Mouse (Mus musculus): ENCODE data around the gene Gpr161. TPM values are rescaled to one million over a fixed set of nuclear protein-coding genes. Genes with fewer than 3 reads are reported as not detected.

Gpr161 gene
- total and polyA plus RNA-seq, 2 experiments from 2014 or later, result 0.31 to 2.5 TPM

GRCm38 (mm10) chr1:165252027-165252671, 43.4 kb upstream of the Gpr161 start:
- Histone ChIP-seq H3K27me3 (ENCODE audit: control insufficient read depth, insufficient read depth, low read length) (no peaks in the 10 kb centered on the region), H3K4me3 (ENCODE audit: low read depth, low read length) (peak overlapping the region; percentile 21), H3K9me3 (replicated peaks; ENCODE audit: control insufficient read depth, low read length) (no peaks in the 10 kb centered on the region), H3K36me3 (replicated peaks; ENCODE audit: control insufficient read depth, insufficient read depth, low read length) (no peaks in the 10 kb centered on the region), H3K4me1 (ENCODE audit: control insufficient read depth, insufficient read depth) (no peaks in the 10 kb centered on the region), H3K9ac (replicated peaks; ENCODE audit: low read depth, low read length) (no peak overlapping the region; the same call in 1 of the 2 replicates), H3K4me2 (ENCODE audit: low read depth, low read length) (peak overlapping the region; percentile 50), H3K27ac (ENCODE audit: low read depth) (no peak overlapping the region)
- DNase-seq (ENCODE audit: low spot score) (no peak), ATAC-seq (ENCODE audit: insufficient read depth, low read depth) (no peak)
- 21% methylated on average over 11 of the region's 11 CpGs for WGBS
- TF ChIP-seq EP300 (IDR thresholded peaks at IDR 0.05; ENCODE audit: low read depth), result no peak
- peak; percentile 87 for TF ChIP-seq CTCF (IDR thresholded peaks at IDR 0.05; ENCODE audit: low read depth)

- H3K4me1 ChIP-seq (ENCODE audit: control insufficient read depth, insufficient read depth), result no peaks in the 10 kb centered on the region
- no peak overlapping the region for H3K4me3 ChIP-seq (ENCODE audit: low read depth, low read length)
- H3K36me3 ChIP-seq (replicated peaks; ENCODE audit: control insufficient read depth, insufficient read depth, low read length), result no peaks in the 10 kb centered on the region
- H3K9me3 ChIP-seq (replicated peaks; ENCODE audit: control insufficient read depth, low read length), result no peaks in the 10 kb centered on the region
- DNase-seq (ENCODE audit: low spot score) (no peak), ATAC-seq (ENCODE audit: insufficient read depth, low read depth) (no peak)
- H3K27me3 ChIP-seq (ENCODE audit: control insufficient read depth, insufficient read depth, low read length), result no peaks in the 10 kb centered on the region
- TF ChIP-seq EP300 (IDR thresholded peaks at IDR 0.05; ENCODE audit: low read depth) (no peak), CTCF (IDR thresholded peaks at IDR 0.05; ENCODE audit: low read depth) (no peak)
- no peak overlapping the region for H3K4me2 ChIP-seq (ENCODE audit: low read depth, low read length)
- 79% methylated on average over 6 of the region's 6 CpGs for WGBS
- H3K9ac ChIP-seq (replicated peaks; ENCODE audit: low read depth, low read length), result no peak overlapping the region
- no peak overlapping the region for H3K27ac ChIP-seq (ENCODE audit: low read depth)
Observed at GRCm38 (mm10) chr1:165274946-165275345, 20.6 kb upstream of the Gpr161 start.

GRCm38 (mm10) chr1:165280741-165281140, 14.8 kb upstream of the Gpr161 start:
- DNase-seq (ENCODE audit: low spot score) (no peak), ATAC-seq (ENCODE audit: insufficient read depth, low read depth) (no peak)
- Histone ChIP-seq H3K27me3 (ENCODE audit: control insufficient read depth, insufficient read depth, low read length) (no peaks in the 10 kb centered on the region), H3K4me3 (ENCODE audit: low read depth, low read length) (no peak overlapping the region), H3K4me2 (ENCODE audit: low read depth, low read length) (peak overlapping the region; percentile 100), H3K36me3 (replicated peaks; ENCODE audit: control insufficient read depth, insufficient read depth, low read length) (no peaks in the 10 kb centered on the region), H3K9me3 (replicated peaks; ENCODE audit: control insufficient read depth, low read length) (no peaks in the 10 kb centered on the region), H3K27ac (ENCODE audit: low read depth) (no peak overlapping the region), H3K9ac (replicated peaks; ENCODE audit: low read depth, low read length) (no peak overlapping the region), H3K4me1 (ENCODE audit: control insufficient read depth, insufficient read depth) (peaks cover 6% of the 10 kb centered on the region)
- TF ChIP-seq CTCF (IDR thresholded peaks at IDR 0.05; ENCODE audit: low read depth), result no peak
- TF ChIP-seq EP300 (IDR thresholded peaks at IDR 0.05; ENCODE audit: low read depth), result no peak
- 83% methylated on average over 10 of the region's 10 CpGs for WGBS

GRCm38 (mm10) chr1:165281351-165282221, 14.0 kb upstream of the Gpr161 start:
- peak overlapping the region; percentile 79 for H3K4me3 ChIP-seq (ENCODE audit: low read depth, low read length)
- no peaks in the 10 kb centered on the region for H3K27me3 ChIP-seq (ENCODE audit: control insufficient read depth, insufficient read depth, low read length)
- no peaks in the 10 kb centered on the region for H3K36me3 ChIP-seq (replicated peaks; ENCODE audit: control insufficient read depth, insufficient read depth, low read length)
- no peaks in the 10 kb centered on the region for H3K9me3 ChIP-seq (replicated peaks; ENCODE audit: control insufficient read depth, low read length)
- H3K4me2 ChIP-seq (ENCODE audit: low read depth, low read length), result peak overlapping the region; percentile 100
- WGBS, result under 1% methylated on average over 46 of the region's 71 CpGs
- ATAC-seq (ENCODE audit: insufficient read depth, low read depth), result peak; percentile 80
- TF ChIP-seq EP300 (IDR thresholded peaks at IDR 0.05; ENCODE audit: low read depth) (no peak), CTCF (IDR thresholded peaks at IDR 0.05; ENCODE audit: low read depth) (no peak)
- H3K4me1 ChIP-seq (ENCODE audit: control insufficient read depth, insufficient read depth), result peaks cover 6% of the 10 kb centered on the region
- H3K9ac ChIP-seq (replicated peaks; ENCODE audit: low read depth, low read length), result peak overlapping the region; percentile 63
- H3K27ac ChIP-seq (ENCODE audit: low read depth), result peak overlapping the region; percentile 46
- peak; percentile 58 for DNase-seq (ENCODE audit: low spot score)

- Histone ChIP-seq H3K36me3 (replicated peaks; ENCODE audit: control insufficient read depth, insufficient read depth, low read length) (no peaks in the 10 kb centered on the region), H3K27ac (ENCODE audit: low read depth) (peak overlapping the region; percentile 46), H3K27me3 (ENCODE audit: control insufficient read depth, insufficient read depth, low read length) (no peaks in the 10 kb centered on the region), H3K4me2 (ENCODE audit: low read depth, low read length) (peak overlapping the region; percentile 100), H3K4me3 (ENCODE audit: low read depth, low read length) (peak overlapping the region; percentile 79), H3K9ac (replicated peaks; ENCODE audit: low read depth, low read length) (peak overlapping the region; percentile 63), H3K9me3 (replicated peaks; ENCODE audit: control insufficient read depth, low read length) (no peaks in the 10 kb centered on the region), H3K4me1 (ENCODE audit: control insufficient read depth, insufficient read depth) (peaks cover 6% of the 10 kb centered on the region)
- ATAC-seq (ENCODE audit: insufficient read depth, low read depth) (peak; percentile 36), DNase-seq (ENCODE audit: low spot score) (no peak)
- no peak for TF ChIP-seq CTCF (IDR thresholded peaks at IDR 0.05; ENCODE audit: low read depth)
- WGBS, result 1% methylated on average over 35 of the region's 35 CpGs
Observed at GRCm38 (mm10) chr1:165282222-165282966, 13.2 kb upstream of the Gpr161 start.
